Mouse (Mus musculus) right cerebral cortex, postnatal 14 days (tissue): ENCODE measurements at regions not wholly inside any gene's neighbourhood (a gene's known extent, or its start where the extent isn't known, plus 50 kb on each side); places are given as distances from the start of the nearest gene placed in this dataset.
"Not testable (repeated sequence)": the region's sequence is repeated elsewhere in the genome, so short reads cannot be mapped to it uniquely, and the experiment has no call there.

Experiments used
- DNase-seq: peaks from one replicate; pipeline ENCODE4 v3.0.0; 2022

DNA sequence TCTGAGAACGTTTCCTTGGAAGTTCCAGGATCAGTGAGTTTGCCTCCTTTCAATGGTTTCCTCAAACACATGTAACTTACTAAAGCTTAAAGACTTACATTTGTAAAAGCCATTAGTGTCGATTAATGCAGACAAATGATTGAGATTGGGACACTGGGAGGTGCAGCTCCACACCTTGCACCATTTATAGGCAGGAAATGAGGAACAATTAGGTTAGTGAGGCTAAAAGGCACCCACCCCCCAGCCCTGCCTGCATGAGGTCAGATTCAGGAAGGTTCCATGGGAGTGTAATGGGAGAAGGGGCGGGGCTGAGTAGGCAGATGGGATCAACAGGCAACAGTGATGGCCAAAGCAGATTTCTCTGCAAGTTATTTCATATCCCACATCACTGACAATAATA lies 131.1 kb upstream of the Gm12728 start:
- DNase-seq: no peak

DNA sequence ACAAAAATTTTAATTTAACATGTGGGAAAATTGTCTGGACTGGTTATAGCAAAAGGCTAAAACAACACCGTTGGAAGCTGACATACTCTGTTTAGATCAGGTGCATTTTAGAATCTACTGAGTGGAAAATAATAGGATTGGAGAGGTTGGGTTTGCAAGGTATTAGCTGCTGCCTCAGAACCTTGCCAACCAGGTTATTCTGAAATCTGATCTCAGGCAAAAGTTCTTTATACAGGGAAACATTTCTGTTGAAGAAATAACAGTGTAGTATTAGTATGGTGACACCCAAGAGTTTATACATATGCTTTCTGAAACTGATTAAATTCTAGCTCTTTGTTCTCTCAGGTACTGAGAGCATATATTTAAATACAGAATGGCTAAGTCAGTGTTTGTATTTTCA lies 113.0 kb upstream of the Gm12728 start:
- DNase-seq: no peak

DNA sequence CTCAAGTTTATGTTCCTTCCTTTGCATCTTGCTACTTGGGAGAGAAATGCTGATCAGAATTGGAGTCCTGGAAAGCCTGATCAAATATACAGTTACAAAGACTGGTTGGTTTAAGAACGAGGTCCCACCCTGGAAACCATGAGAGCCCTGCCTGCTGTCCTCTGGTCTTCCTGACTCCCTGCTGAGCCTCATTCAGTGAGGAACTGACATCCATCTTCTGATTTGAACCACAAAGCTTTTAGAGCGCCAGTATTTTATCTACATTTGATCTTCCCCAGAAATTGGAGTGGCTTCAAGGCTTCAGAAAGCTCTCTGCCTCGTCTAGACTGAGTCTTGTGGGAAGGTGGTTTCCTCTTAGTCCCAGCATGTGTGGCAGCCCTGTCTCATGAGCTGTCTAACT lies 99.0 kb upstream of the Gm12728 start:
- no peak for DNase-seq

DNA sequence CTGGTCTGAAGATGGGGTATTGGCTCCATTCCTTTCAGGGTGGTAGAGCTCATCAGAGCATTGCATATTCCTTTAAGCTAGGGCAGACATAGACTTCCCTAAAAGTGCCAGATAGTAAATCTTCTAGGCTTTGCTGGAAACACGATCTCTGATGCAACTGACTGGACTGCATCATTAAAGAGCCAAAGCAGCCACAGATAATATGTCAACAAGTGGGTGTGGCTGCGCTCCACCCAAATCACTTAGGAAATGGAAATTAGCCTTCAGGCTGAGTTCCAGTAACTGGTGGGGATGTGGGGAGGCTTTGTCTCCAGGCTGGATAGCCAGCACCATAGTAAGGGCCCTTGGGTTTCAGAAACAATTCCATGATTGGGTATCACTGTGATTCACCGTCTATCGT lies 97.3 kb upstream of the Gm12728 start:
- no peak for DNase-seq

DNA sequence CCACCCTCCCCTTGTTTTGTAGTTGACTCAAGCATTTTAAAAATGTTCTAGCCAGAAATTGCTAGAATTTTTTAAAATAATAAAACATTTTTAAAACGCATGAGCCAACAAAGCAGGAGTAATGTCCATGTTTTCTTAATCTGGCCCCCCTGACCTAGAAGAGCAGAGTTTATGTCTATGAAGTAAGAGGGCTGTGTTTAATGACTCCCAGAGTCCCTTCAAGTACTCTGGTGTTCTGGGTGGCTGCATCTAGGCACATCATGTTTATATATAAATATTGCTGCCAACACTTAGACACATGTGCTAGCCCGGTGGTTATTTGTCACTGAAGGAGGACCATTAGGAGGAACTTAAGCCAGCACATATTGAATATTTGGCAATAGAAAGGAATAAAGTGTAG lies 93.8 kb upstream of the Gm12728 start:
- no peak for DNase-seq

DNA sequence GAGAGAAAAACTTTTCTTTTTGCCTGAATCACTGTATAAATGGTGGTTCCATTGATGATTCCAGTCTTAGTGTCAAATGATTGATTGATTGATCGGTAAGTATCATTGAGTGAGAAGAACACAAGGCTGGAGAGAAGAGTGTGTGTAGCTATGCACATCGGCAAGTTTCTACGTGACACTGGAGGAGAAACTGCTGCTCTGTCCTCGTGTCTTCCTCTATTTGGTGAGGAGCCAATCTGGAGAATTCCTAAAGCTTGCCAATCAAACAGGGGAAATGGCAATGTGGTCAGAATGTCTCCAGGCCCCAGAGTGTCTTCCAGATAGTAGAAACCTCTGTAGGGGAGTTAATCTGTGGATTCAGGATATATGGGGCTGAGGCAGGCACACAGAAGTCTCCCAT lies 92.5 kb upstream of the Gm12728 start:
- no peak for DNase-seq

DNA sequence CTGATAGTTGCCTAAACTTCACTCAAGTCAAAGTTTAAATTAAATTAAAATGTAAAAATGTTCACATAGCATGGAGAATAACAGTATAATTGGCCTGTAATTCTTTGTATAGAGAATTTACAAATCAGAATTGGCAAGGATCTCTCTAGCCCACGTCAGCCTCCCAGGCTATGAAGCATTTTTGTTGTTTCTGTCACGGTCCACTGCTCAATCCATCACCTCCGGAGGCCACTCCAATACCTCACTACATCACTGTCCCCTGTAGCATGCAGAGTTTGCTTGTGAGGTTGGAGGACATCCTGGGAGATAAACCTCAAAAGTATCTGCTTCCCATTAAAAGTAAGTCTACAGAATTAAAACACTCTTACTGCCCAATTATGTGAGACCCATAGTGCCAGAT lies 87.6 kb upstream of the Gm12728 start:
- DNase-seq: no peak

DNA sequence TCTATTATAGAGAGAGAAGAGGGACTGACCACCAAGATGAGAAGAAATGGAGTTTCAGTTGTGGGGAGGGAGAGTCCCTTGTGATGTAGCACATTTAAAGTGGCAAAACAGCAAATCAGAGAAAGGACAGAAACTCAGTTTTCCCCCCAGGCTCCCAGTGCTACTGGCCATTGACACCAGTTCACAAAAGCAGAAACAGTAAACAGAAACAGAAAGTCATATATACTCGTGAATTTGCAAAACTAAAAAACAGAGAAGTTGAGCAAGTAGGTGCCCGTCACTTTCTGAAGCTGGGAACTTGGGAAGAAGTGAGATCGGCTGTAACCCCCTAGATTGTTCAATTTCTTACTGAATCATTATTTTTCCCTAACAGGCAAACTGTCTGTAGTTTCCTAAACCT lies 86.3 kb upstream of the Gm12728 start:
- DNase-seq: no peak

DNA sequence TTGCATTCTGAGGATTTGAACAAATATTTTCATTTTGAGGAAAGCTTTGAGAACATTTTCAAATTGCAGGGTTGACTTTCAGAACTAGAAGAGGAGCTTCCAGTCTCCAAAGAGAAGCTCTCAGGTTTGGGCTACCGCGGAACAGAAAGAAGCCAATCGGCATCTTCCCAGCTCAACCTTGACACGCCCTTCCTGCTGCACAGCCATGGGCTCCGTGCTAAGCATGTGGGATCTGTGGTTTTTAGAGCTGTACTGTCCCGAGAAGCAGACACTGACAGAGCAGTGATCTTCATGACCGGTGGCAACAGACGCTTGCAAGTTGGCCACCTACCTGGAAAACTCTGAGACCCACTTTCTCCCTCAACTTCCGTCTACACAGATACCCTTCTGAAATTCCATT lies 85.4 kb upstream of the Gm12728 start:
- no peak for DNase-seq

DNA sequence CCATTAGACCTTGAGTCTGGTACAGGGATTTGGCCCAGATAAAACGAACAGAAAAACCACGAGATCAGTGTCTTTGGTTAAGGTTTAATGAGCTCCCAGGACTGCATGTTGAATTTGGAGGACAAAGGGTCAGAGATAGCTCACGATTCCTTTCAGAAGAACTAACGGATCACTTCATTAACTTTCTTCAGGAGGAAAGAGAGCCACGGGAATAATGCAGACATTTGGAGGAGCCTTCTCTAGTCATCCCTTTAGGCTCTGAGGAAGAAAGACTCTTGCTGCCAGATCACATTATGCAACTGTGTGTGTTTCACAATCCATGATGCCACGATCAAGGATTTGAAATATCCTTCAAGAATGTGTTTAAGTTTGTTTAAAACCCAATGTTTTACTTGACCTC lies 83.7 kb upstream of the Gm12728 start:
- no peak for DNase-seq

DNA sequence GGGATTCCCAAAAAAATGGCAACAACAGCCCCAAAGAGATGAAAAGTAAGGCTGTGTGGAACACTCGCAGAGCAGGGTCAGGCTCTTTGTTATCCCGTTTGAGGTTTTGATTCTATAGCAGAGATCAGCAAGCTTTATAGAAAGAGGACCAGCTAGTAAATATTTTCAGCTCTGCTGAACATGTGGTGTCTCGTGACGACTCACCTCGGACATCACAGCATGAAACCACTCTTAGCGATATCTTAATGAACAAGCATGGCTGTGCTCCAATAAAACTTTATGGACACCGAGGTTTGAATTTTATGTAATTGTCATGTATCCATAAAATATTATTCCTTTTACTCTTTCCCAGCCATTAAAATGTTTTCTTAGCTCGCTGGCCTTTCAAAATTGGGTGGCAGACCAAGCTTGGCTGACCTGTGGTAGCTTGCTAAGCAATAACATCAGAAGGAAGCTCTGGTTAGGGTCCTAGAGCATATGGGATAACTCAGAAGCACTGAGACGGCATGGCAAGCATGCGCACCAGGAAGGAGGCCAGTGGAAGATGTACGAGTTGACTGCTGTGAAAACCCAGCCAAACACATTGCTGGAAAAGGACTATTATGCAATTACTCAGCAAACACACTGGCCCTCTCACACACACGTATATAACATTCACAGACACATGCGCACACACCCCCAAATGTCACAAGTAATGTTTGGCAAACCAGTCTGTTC lies 81.4 kb upstream of the Gm12728 start:
- no peak for DNase-seq

DNA sequence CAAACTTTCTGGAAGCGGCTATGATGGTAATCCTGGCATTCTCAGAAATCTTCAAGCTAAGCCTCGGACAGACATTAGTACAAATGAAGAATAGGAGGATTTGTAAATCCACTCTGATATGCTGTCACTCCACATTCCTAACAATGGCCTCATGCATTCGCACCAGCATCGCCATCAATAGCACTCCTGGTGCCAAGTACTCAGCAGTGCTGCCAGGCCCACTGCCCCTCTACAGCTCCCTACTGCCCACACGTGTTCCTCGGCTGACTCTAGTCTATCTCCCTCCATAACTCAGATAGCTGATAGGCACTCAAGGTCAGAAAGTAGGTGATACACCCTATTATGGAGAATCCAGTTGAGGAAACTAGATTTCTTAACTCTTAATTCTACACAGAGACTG lies 75.7 kb upstream of the Gm12728 start:
- DNase-seq: no peak

DNA sequence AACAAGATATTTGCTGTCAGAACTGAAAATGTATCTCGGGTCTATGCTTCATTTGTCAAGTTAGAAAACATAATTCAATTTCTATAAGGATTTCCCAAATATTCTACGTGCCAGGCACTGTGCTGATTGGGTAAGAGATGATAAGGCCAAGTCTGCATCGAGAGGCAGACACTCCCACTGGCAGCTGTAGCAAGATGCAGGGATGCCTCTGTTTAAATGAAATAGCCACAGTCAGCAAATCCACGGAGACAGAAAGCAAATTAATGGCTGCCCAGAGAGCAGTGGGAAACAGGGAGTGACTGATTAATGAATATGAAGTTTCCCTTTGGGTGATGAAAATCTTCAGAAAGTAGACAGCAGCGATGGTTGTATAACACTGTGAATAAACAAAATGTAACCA lies 71.6 kb upstream of the Gm12728 start:
- DNase-seq: no peak

DNA sequence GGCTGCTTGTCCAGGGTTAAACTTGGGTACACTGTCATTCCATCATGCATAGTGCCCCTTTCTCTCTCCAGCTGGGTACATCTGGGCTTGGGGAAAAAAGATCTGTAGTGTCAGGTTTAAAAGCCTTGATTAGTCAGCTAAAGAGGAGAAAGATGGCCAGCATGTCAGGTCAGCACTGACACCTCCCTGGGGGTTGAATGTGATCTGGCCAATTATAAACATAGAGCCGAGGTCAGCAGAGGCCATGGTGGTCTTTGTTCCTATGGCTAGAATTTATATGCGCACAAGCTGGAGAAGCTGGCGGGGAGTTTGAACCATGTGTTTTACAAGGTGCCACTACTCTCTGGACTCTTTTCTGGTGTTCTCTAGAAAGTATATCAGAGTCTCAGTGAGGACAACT lies 61.0 kb upstream of the Gm12728 start:
- DNase-seq: no peak

DNA sequence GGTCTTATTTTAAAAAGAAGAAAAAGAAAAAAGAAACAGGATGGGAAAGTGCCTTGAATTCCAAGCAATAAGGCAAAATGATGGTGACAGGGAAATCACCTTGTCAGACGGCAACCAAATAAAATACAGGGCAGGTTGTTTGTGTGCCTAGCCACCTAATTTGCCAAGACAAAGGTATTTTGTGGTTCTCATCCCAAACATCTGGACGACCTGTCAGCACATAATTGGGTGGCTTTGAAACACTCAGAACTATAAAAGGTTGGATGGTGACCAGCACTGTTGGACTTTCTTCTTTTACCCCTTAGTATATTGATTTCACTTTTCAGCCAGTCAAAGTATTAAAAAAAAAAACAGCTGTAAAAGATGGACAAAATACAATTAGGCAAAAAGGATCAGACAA lies 58.8 kb upstream of the Gm12728 start:
- DNase-seq: no peak

DNA sequence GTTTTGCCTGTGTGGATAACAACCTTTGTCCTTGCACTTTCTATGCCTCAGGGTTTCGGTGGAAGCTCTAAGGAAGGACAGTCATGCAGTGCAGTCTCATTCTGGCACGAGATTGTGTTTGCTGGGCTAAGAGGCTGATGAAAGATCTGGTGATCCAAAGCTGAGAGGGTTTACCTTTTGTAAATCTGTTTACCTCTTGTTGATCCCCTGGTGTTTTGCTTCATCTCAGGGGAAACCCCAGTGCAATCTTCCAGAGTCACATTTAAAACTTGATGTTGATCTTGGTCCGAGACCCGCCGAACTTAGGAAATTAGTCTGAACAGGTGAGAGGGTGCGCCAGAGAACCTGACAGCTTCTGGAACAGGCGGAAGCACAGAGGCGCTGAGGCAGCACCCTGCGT lies 54.6 kb upstream of the Gm12728 start:
- not testable (repeated sequence) for DNase-seq
